Mouse (Mus musculus): ENCODE measurements around the gene Cdc42bpb.

The Cdc42bpb gene

GRCm38 (mm10) chr12:111293025-111293424 is 84.5 kb downstream of the Cdc42bpb start:
- no peak for DNase-seq (ENCODE audit: low spot score in 2 of 2)

DNA sequence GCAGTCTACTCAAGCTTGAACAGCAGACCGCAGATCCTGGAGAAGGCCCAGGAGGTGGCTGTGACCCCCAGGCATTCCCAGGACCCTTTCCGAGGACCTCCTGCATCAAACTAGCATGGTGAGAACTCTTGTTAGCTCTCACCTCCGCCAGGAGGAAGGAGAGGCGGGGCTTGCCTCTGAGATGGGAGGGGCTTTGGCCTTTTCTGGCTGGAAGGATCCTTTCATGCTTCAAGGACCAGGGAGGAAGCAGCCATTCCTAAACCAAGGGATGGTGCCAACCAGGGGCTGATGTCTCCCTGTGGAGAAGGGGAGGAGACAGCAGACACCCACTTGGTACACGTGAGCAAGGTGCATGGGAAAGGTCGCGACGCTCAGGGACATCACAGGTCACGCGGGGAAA is 93.0 kb downstream of the Cdc42bpb start:
- DNase-seq (ENCODE audit: low spot score in 2 of 2) = no peak

- no peak for DNase-seq (ENCODE audit: low spot score in 2 of 2)
These were observed 93.9 kb downstream of the Cdc42bpb start for GRCm38 (mm10) chr12:111283573-111283972.

- no peak for DNase-seq (ENCODE audit: low spot score in 2 of 2)
These were observed 101.1 kb downstream of the Cdc42bpb start for GRCm38 (mm10) chr12:111276371-111276770.

DNA sequence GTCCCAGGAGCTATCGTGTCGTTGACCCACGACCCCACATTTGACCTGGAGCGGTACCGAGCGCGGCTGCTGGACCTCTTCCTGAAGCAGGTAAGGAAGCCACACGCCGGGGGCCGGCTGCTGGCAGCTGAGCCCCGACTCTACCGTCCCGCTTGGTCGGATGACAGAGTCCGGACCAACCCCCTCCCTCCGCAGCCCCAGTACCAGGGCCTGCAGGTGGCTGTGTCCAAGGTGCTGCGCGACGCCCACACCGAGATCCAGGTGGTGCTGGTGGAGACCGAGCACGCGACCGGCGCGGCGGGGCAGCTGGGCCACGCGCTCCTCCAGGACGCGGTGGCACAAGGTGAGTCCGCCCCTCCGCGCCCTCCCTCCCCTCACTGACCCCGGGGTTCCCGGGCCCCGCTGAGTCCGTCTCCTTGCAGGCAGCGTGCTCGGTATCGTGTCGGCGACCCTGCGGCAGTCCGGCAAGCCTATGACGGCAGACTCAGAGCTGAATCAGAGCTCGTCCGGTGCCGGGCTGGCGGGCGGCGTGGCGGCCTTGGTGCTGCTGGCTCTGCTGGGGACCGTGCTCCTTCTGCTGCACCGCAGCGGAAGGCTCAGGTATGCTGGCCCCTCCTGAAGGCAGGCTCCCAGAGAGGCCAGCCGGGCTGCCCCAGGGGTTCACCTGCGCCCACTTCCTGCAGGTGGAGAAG is 102.2 kb downstream of the Cdc42bpb start:
- no peak for DNase-seq (ENCODE audit: low spot score in 2 of 2)

- DNase-seq (ENCODE audit: low spot score in 2 of 2) = no peak
These were observed 102.9 kb downstream of the Cdc42bpb start for GRCm38 (mm10) chr12:111274447-111275149.

GRCm38 (mm10) chr12:111274006-111274405 is 103.5 kb downstream of the Cdc42bpb start:
- DNase-seq (ENCODE audit: low spot score in 2 of 2) = no peak

DNA sequence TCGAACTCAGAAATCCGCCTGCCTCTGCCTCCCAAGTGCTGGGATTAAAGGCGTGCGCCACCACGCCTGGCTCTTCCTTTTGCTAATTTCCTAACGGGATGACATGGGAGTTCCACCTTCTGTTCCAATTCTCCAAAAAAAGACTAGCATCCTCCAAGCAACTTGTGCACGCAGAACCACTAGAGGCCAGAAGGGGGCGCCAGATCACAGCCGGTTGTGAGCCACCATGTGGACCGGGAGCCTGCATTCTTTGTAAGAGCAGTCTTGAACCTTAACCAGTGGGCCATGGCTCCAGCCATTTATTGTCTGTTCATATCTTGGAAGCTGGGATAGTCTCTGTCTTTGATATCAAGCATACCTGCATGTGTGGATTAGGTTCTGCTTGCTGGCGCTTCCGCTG is 105.1 kb downstream of the Cdc42bpb start:
- peak; percentile 77 to 89 for DNase-seq (ENCODE audit: low spot score in 2 of 2)

DNA sequence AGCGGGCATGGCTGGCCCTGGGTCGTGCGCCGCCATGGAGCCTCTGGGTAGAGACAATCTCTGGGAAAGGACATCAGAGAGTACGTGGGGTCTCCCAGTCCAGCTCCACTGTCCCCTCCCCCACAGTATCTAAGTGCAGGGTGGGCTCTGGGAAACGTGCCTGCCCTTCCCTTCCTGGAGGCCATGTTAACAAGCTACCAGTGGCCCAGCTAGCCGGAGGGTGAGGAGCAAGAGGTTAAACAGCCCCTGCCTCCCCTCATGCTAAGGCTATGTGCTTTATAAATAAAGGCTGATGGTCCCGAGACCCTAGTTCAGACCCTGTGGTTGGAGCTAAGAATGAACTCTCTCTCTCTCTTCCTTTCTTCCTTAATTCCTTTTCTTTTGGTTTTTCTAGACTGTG is 105.6 kb downstream of the Cdc42bpb start:
- no peak for DNase-seq (ENCODE audit: low spot score in 2 of 2)

DNA sequence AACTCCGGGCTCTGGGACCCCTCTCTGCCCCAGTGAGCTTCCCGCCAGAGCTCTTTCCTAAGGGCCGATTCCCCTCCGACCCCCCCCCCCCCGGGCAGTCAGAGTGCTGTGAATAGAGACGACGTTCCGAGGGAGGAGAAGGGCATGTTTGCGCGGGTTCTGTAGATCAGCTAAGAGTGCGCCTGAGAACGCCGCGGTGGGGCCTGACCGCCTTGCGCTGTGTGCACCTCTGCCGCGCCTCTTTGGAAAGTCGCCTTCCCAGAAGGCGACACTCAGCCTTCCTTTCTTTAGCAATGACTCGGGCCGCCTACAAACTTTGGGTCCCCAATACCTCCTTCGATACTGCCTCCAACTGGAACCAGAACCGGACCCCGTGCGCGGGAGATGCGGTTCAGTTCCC is 106.1 kb downstream of the Cdc42bpb start:
- DNase-seq (ENCODE audit: low spot score in 2 of 2) = no peak

DNA sequence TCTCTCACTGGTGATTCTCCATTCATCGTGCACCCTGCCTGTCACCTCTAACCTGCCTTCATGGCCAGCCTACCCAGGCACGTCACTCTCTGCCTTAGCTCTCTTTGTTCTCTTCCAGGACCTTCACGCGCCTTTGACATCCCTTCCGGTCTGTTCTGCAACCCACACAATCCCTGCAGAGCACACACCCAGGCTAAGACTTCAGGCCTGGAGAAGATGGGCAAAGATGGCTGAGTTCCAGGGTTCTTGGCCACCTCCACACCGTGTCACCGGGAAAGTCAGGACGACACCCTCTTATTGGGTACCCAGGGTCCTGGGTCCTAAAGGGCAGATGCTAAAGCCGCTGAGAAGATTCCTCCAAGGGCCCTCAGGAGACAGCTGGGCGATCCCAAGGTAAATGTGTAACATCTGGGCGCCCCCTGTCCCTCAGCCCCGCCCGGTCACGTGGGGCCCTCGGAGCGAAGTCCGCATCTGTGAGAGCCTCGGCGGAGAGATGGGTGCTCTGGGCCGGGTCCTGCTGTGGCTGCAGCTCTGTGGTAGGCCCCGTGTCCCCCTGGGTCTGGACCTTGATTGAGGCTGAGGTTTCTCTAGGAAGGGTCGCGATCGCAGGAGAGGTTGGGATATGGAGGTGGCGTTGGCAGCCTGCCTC is 106.8 kb downstream of the Cdc42bpb start, which contains the start of gene Amn:
Amn (plus strand) TSS at position 467 of the 649 bp plus-strand sequence.
- DNase-seq (ENCODE audit: low spot score in 2 of 2) = no peak

DNA sequence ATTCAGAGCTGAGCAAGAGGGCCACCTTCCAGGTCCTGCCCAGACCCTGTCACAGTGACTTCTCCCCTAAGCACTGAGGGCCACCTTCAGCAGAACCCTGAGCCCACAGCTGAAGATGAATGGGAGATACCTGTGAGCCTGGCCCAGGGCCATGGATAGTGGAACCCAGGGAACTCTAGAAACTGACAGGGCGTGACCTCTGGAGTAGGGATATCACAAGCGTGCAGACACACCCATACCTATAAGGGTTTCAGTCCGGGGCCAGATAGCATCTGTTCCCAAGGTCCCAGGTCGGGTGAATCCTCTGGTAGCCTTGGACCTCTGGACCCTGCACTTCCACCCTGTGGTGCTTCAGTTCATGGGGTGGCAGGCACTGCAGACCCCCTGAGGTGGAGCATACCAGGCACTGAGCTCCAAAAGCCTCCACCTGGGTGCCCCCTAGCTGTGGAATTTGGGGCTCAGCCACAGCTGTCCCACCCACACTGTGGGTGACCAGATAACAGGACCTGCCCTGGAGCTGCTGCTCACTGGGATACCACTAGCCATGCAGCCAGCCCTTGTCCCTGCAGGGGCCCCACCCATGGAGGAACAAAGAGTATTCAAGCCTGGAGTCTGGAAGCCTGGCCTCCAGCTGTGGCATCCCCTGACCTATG is 109.7 kb downstream of the Cdc42bpb start:
- DNase-seq (ENCODE audit: low spot score in 2 of 2) = no peak

- no peak for DNase-seq (ENCODE audit: low spot score in 2 of 2)
These were observed 110.9 kb downstream of the Cdc42bpb start for GRCm38 (mm10) chr12:111266592-111266991.

DNA sequence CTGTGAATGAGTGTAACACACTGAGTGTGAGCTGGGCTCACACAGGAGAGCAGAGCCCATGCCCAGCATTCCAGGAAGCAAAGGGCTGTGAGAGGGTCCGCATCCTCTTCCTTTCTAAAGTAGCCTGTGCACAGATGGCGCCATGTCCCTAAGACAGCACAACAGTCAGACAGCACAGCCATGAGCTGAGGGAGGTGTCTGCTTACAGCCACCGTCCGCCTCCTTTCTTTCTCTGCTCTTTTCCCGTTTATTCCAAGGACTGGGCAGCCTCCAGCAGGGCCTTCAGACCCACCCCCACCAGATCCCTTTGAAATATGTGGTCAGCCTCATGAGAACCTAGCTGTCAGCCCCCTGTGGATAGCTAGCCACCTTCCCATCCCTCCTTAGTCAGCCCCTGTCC is 112.3 kb downstream of the Cdc42bpb start:
- DNase-seq (ENCODE audit: low spot score in 2 of 2) = no peak

DNA sequence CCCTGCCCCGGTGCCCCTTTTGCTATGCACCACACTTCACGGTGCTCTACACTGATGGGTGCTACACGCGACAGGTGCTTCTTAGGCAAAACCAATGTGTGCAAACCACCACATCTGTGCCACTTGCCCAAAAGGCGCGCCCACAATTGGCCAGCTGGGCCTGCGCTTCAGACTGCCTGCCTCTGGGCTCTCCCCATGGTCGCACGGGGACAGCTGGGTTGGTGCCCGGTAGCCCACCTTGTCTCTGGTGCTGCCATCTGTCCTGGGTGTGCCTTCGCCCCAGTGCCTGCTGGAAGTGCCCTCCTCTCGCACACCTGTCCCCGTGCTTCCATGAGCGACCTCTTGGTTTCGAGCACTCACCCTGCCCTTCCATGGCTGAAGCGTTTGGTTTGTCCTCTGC is 113.9 kb downstream of the Cdc42bpb start:
- no peak for DNase-seq (ENCODE audit: low spot score in 2 of 2)

GRCm38 (mm10) chr12:111251227-111251626 is 126.3 kb downstream of the Cdc42bpb start:
- DNase-seq (ENCODE audit: low spot score in 2 of 2) = peak in 1 of 2 experiments; percentile 26

- DNase-seq (ENCODE audit: low spot score in 2 of 2) = peak in 1 of 2 experiments; percentile 31
These were observed 127.4 kb downstream of the Cdc42bpb start for GRCm38 (mm10) chr12:111250116-111250515.

DNA sequence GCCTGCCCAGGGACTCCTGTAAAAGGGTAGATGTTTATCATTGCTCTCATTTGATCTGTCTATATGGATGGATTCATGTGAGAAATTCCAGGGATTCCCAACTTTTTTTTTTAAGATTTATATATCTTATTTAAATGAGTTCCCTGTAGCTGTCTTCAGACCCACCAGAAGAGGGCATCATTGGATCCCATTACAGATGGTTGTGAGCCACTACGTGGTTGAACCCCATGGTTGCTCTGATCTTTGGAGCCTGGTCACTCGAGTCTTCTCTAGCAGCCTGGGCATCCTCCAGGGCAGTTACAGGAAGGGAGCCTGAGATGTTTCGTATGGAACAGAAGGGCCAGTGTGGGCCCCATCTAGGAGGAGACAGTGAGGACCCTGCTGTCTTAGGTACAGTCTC is 128.4 kb downstream of the Cdc42bpb start:
- DNase-seq (ENCODE audit: low spot score in 2 of 2) = no peak

- no peak for DNase-seq (ENCODE audit: low spot score in 2 of 2)
These were observed 130.6 kb downstream of the Cdc42bpb start for GRCm38 (mm10) chr12:111246808-111247464.

DNA sequence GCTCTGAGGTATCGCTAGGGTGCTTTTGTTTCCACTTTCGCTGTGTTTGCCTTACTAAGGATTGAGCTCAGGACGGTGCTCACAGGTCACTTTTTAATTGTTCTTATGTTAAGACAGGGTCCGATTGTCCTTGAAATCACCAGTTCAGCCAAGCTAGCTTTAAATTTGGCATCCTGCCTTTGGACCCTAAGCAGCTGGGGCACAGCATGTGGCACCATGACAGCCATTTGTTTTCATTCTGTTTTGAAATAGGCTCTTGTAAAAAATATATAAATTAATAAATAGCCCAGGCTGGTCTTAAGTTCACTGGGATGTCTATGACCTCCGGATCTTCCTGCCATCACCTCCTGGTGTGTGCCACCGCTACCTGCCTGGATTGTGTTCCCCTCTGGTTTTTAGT is 132.4 kb downstream of the Cdc42bpb start:
- no peak for DNase-seq (ENCODE audit: low spot score in 2 of 2)

GRCm38 (mm10) chr12:111243733-111244132 is 133.8 kb downstream of the Cdc42bpb start:
- DNase-seq (ENCODE audit: low spot score in 2 of 2) = no peak
